Mouse (Mus musculus): Measurements from ENCODE around the gene Dcbld2.

Dcbld2 gene

DNA sequence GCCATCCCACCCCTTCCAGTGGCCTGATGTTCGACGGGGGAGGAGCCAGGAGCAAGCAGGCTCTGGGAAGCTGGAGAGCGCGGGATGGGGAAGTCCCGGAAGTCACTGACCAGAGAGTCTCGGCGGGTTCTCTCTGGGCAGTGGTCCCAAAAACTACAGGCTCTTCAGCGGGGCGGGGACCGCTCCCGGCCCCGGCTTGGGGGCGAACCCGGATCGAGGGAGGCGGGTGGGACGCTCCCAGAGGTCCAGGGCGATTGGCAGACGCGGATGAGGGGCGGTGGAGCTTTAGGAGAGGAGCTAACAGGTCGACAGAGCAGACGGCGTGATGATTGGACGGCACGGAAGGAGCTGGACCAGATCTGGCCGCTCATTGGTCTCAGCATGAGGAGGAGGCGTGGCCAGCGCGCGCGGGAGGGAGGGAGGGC, at the start of gene Dcbld2:
Gene Dcbld2, plus strand, starts transcription at position 382 of the 425 bp plus-strand sequence.
- DNase-seq (ENCODE audit: low read depth, low spot score): peak; percentile 99

DNA sequence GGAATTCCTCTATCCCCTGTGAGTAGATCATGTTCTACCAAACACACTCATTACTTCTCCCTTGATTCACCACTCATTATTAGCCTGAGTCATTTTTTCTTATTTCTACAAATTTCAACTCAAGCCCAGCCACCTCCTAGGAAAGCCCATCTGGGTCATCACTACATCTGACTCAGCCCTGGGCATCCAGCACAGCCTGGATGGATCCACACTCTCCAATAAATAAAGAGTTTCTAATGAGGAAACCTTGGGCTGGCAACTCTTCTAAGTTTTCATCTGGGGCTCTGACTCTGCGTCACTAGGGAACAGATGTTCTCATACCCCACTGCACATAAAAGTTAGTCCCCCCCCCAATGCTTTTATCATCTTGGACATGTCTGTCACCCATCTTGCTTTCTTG, 31.1 kb upstream of the Dcbld2 start:
- no peak for DNase-seq (ENCODE audit: low read depth, low spot score)

DNA sequence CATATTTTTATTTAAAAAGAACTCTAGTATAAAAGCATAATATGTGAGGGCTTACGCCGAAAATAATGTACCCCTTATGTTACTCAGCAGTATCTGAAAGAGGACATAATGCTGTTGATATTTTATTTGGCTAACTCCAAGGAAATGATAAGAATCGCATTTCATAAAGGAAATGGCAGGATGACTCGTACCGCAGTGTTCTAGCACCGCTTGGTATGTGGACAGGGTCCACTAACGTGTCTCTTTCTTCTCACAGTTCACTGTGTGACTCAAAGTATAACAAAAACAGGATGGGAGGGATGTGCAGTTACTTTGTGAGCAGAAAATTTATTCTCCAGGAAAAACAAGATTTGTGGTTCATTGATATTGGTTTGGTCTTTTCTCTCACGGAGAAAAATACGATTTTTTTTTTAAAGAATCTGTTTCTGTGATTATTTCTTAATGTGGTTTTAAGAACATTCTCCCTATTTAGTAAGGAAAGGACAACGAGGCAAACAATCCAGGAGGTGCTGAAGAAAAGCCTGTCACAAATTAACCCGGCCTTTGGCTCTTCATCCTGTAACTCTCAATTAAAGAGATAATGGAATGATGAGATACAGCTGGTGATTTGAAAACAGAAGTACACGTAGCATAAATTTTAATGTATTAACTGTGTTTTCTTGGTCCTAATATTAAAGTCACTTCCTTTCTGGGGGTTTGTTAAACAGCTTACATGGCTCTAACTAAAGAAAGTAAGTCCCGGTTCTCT, 30.3 kb upstream of the Dcbld2 start:
- no peak for DNase-seq (ENCODE audit: low read depth, low spot score)

DNA sequence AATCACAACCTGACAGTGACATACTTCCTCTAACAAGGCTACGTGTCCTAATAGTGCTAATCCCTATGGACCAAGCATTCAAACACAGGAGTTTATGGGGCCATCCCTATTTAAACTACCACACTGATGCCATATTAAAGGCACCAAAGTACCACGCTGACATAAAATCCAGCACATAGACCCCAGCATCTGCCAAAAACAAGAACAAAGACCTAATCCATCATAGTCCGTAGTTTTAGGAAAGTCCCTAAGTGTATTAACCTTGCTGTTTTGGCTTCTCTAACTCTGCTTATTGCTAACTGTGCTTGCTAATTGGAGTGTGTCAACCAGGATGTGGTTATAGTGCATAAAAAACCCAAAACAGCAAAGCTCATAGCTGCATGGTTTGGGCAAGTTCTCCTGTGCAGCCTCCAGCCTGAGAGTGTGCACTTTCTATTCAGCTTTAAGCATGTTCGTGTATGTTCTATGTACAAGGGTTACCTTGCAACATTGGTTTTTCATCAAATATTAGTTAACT, 21.9 kb upstream of the Dcbld2 start:
- no peak for DNase-seq (ENCODE audit: low read depth, low spot score)

DNA sequence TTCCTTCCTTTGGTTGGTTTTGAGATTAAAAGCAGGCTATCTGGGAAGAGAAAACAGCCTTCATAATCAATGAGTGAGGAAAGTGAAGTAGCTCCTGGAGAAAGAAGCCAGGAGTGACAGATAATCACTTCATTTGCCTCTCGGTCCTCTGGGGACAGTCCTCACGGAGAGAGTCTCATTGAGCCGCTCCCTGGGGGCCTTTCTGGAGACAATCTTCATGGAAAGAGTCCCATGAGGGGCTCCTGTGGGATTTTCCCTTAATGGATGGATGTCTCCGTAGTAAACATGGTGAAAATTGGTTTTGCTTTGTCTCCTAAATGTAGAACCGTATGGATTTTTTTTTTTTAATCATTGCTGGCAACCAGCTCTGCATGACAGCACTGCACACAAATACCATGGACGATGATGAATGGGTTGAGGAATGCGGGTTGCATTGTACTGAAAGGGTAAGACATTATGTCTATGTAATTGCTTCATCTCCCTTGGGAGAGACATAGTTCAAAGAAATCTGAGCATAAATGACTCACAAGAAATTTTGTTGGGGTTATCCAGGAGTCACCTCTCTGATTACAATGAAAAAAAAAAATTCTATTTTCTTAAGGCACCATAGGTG, 19.0 kb upstream of the Dcbld2 start:
- no peak for DNase-seq (ENCODE audit: low read depth, low spot score)

GRCm38 (mm10) chr16:58393036-58393435, 15.2 kb upstream of the Dcbld2 start:
- peak; percentile 77 for DNase-seq (ENCODE audit: low read depth, low spot score)

GRCm38 (mm10) chr16:58394156-58394555, 14.1 kb upstream of the Dcbld2 start:
- DNase-seq (ENCODE audit: low read depth, low spot score): peak; percentile 64

GRCm38 (mm10) chr16:58398604-58399003, 9.6 kb upstream of the Dcbld2 start:
- no peak for DNase-seq (ENCODE audit: low read depth, low spot score)

- no peak for DNase-seq (ENCODE audit: low read depth, low spot score)
Measured at GRCm38 (mm10) chr16:58401079-58401478, 7.2 kb upstream of the Dcbld2 start.

GRCm38 (mm10) chr16:58404665-58405064, 3.6 kb upstream of the Dcbld2 start:
- no peak for DNase-seq (ENCODE audit: low read depth, low spot score)

DNA sequence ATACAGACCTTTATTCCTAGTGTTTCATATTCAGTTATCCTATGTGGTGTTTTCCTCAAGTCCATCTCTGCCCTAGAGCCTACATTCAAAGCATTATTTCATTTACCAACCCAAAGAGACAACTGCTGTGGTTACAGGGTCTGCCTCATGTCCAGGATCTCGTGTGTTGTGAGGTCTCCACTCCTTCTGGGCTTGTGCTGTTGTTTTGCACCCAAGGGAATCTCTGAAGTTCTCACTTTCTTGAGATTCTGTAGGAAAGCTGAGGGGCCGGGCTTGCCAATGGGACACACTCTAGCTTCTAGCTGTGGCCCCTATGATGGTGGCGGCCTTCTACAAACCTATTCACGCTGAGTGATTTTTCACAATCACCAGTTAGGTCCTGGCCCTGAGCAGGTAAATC, 3.0 kb upstream of the Dcbld2 start:
- no peak for DNase-seq (ENCODE audit: low read depth, low spot score)

DNA sequence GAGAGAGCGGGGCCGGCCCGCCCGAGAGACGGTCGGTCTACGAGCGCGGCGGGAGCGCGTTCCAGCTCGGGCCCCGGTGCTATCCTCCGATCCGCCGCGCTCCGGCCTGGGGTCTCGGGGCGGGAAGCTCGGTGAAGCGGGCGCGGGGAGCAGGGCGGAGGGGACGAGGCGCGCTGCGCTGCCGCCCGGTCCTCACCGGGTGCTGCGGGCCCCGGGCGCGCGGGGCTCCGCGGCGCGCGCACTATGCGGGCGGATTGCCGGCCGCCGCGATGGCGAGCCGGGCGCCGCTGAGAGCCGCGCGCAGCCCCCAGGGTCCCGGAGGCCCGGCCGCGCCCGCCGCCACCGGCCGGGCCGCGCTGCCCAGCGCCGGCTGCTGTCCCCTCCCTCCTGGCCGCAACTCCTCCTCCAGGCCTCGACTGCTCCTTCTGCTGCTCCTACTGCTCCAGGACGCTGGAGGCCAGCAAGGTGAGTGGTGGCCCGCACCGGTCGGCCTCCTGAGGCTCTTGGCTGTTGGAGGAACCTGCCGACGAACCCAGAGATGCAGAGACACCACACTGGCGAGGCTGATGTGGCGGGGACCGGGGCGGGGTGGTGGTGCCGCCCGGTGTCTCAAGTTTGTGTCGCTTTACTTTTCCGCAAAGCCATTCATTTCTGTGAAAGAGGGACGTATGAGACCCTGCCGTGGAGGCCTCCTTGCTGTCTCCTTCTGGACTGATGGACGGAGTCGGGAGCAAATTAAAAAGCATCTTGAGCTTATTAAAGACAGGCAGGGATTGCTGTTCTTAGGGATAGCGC, 441 bp downstream of the Dcbld2 start:
- DNase-seq (ENCODE audit: low read depth, low spot score): peak; percentile 59

DNA sequence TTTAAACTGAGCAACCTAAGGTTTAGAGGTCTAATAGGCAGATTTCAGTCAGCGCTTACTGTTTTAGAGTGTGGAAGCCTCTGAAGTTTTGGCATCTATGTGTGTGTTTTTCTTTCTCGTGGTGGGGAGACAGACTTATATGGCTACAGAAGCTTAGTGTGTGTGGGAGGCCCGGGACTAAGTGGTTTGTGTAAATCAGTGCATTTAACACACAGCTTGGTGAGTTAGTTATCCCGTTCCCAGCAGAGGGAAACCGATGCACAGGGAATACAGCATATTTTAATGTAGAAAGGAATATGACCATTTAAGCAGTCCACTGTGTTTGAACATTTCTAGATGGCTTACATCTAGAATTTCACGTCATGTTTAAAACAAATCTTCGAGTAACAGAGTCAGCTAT, 1.6 kb downstream of the Dcbld2 start:
- no peak for DNase-seq (ENCODE audit: low read depth, low spot score)

GRCm38 (mm10) chr16:58414801-58415200, 6.6 kb downstream of the Dcbld2 start:
- no peak for DNase-seq (ENCODE audit: low read depth, low spot score)

- DNase-seq (ENCODE audit: low read depth, low spot score): no peak
Measured at GRCm38 (mm10) chr16:58415500-58415899, 7.3 kb downstream of the Dcbld2 start.

DNA sequence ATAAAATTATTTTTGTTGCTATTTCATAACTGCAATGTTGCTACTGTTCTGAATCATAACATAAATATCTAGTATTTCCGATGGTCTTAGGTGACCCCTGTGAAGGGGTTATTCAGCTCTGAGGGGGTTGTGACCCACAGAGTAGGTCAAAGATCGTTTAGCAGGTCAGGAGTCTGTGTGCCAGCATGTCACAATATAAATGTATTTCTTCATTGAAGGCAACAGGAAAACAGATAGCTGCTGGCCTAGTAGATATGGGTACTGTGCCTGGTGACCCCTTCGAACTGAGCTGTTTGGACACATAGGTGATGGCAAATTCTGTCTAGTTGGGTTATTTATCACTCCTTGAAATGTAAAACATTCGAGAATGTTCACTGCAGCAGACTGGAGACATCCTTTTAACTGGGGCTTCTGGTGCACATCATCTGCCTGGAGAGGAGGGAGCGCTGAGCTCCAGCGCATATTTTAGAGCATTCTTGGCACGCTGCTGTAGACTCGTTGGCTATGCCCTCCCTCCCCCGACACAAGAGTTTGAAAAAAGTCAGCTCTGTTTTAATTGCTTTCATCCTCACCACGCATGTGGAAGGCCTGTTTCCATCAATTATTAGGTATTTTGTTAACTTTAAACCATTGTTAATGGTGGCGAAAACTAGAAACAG, 13.6 kb downstream of the Dcbld2 start:
- no peak for DNase-seq (ENCODE audit: low read depth, low spot score)

- DNase-seq (ENCODE audit: low read depth, low spot score): peak; percentile 14
Measured at GRCm38 (mm10) chr16:58430246-58430645, 22.0 kb downstream of the Dcbld2 start.

DNA sequence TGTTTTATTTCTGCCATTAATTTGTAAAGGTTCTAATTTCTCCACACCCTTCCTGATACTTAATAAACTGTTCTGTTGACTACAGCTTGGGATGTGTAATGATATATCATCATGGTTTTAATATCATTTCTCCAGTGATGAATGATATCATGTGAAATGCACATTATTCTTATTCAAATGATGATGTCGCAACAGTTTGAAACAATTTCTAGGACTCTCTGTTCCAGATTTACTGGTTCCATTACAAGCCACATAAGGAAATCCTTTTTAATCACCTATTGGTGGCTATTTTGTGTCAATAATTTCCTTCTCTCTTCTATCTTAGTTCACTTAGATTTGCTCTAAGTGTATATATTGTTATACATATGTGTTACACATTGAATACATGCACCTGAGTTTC, 24.1 kb downstream of the Dcbld2 start:
- no peak for DNase-seq (ENCODE audit: low read depth, low spot score)

GRCm38 (mm10) chr16:58444735-58445134, 36.5 kb downstream of the Dcbld2 start:
- DNase-seq (ENCODE audit: low read depth, low spot score): peak; percentile 32

GRCm38 (mm10) chr16:58446281-58447259, 38.3 kb downstream of the Dcbld2 start:
- DNase-seq (ENCODE audit: low read depth, low spot score): no peak

DNA sequence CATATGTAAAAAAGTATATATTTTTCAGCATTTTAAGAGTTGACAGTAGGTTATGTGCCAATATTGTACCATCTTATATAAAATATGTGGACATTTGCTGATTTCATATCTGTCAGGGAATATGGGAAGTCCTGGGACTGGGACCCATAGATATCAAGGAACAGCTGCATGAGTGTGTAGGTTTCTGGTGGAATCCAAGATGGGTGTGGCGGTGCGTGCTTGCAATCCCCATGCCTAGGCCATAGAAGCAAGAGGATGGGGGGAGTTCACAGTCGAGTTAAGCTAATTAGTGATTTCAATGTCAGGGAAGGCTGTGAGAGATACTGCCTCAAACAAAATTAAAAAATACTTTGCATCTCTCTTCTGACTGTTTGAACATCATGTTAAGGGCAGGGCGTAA, 40.8 kb downstream of the Dcbld2 start:
- DNase-seq (ENCODE audit: low read depth, low spot score): no peak

Data from R1 (cell line).